Mouse (Mus musculus) erythroblast, embryonic 14.5 days (primary cell): ENCODE measurements around the gene Zfp493.
"Not testable (repeated sequence)": the region's sequence is repeated elsewhere in the genome, so short reads cannot be mapped to it uniquely, and the experiment has no call there.

ENCODE experiments used
- GATA1 ChIP-seq: IDR thresholded peaks from 2 replicates; pipeline ENCODE4 v1.6.1; 2012; ENCODE audit warnings: low read length, inconsistent platforms, mixed read lengths
- TAL1 ChIP-seq: IDR thresholded peaks from 3 replicates; pipeline ENCODE4 v1.6.1; 2012; ENCODE audit warnings: low read length, inconsistent platforms, mixed read lengths

DNA sequence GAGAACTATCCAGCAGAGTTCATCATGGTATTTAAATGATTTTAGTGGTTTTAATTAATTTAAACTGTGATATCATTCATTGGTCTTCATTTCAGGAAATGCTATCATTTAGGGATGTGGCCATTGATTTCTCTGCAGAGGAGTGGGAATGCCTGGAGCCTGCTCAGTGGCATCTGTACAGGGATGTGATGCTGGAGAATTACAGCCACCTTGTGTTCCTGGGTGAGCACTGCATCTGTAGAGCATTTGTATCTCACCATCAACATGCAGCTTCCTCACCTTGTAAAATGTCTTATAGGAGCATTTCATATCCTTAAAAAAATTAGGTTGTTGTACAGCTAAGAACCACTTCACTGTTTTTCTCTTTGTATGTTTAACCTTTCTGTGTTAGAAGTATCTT, 53.6 kb downstream of the Zfp493 start:
- not testable (repeated sequence) for TF ChIP-seq GATA1, TAL1
